Mouse (Mus musculus) MEL (cell line): ENCODE data around the gene Coro2b. TPM values are rescaled to one million over a fixed set of nuclear protein-coding genes. Genes with fewer than 3 reads are reported as not detected.

Experiments
- DNase-seq: peaks from one replicate; pipeline ENCODE4 v3.0.0; 2011; ENCODE audit warnings: low read depth, low spot score
- H3K27ac ChIP-seq: 2 replicates; pipeline ENCODE4 v1.5.1; 2012; ENCODE audit warnings: low read depth, mild to moderate bottlenecking, control low read depth, low read length, moderate library complexity; ENCODE audit not compliant: control insufficient read depth
- H3K27me3 ChIP-seq, 2 experiments: fragments of 150-350 bp in 1 of 2; sonication (generic) in 1 of 2; 2 replicates each; pipeline ENCODE4 v1.6.1; 2012; ENCODE audit warnings: low read length in 2 of 2, mild to moderate bottlenecking in 2 of 2, improper control_type of control experiment in 1 of 2, moderate library complexity in 1 of 2; ENCODE audit not compliant: insufficient read depth in 2 of 2, control insufficient read depth in 1 of 2
- H3K36me3 ChIP-seq, 2 experiments: 2 replicates each; pipeline ENCODE4 v1.6.1; 2012 to 2014; ENCODE audit warnings: low read length in 2 of 2, improper control_type of control experiment in 1 of 2, inconsistent platforms in 1 of 2, mild to moderate bottlenecking in 1 of 2; ENCODE audit not compliant: insufficient read depth in 2 of 2, control insufficient read depth in 1 of 2
- H3K4me1 ChIP-seq, 2 experiments: fragments of 150-350 bp in 1 of 2; sonication (generic) in 1 of 2; 2 replicates each; pipeline ENCODE4 v1.6.1; 2012; ENCODE audit warnings: low read length in 2 of 2, improper control_type of control experiment in 1 of 2, mild to moderate bottlenecking in 1 of 2; ENCODE audit not compliant: insufficient read depth in 2 of 2, control insufficient read depth in 1 of 2
- H3K4me3 ChIP-seq, 2 experiments: fragments of 150-350 bp in 1 of 2; sonication (generic) in 1 of 2; 2 replicates each; pipeline ENCODE4 v1.5.1; 2012; ENCODE audit warnings: low read depth in 2 of 2, low read length in 2 of 2, mild to moderate bottlenecking in 2 of 2, moderate library complexity in 2 of 2, control low read depth in 1 of 2, improper control_type of control experiment in 1 of 2; ENCODE audit not compliant: control insufficient read depth in 1 of 2, insufficient read depth in 1 of 2
- H3K79me2 ChIP-seq: 2 replicates; pipeline ENCODE4 v1.6.1; 2012; ENCODE audit warnings: mild to moderate bottlenecking, low read length, moderate library complexity; ENCODE audit not compliant: control insufficient read depth, poor library complexity, insufficient read depth
- H3K9ac ChIP-seq: 2 replicates; pipeline ENCODE4 v1.6.1; 2012; ENCODE audit warnings: low read depth, mild to moderate bottlenecking, control low read depth, low read length, moderate library complexity; ENCODE audit not compliant: control insufficient read depth, poor library complexity, severe bottlenecking
- H3K9me3 ChIP-seq: fragments of 150-350 bp; sonication (generic); replicated peaks from 2 replicates; pipeline ENCODE4 v1.6.1; 2012; ENCODE audit warnings: mild to moderate bottlenecking, low read length, improper control_type of control experiment, moderate library complexity; ENCODE audit not compliant: insufficient read depth
- CHD2 ChIP-seq: IDR thresholded peaks from 2 replicates; pipeline ENCODE4 v1.6.1; 2011; ENCODE audit warnings: low read length, improper control_type of control experiment
- EP300 ChIP-seq, 2 experiments: IDR thresholded peaks; 2 replicates each; pipeline ENCODE4 v1.6.1; 2011; ENCODE audit warnings: improper control_type of control experiment in 2 of 2, low read length in 2 of 2, low read depth in 1 of 2, mild to moderate bottlenecking in 1 of 2
- ETS1 ChIP-seq: IDR thresholded peaks from 2 replicates; pipeline ENCODE4 v1.6.1; 2012; ENCODE audit warnings: low read depth, mild to moderate bottlenecking, inconsistent platforms, low read length, improper control_type of control experiment, moderate library complexity
- GATA1 ChIP-seq: IDR thresholded peaks from 2 replicates; pipeline ENCODE4 v1.6.1; 2011; ENCODE audit warnings: low read depth, low read length, improper control_type of control experiment
- HCFC1 ChIP-seq: IDR thresholded peaks from 2 replicates; pipeline ENCODE4 v1.6.1; 2012; ENCODE audit warnings: low read depth, mild to moderate bottlenecking, inconsistent platforms, low read length, improper control_type of control experiment, moderate library complexity
- JUND ChIP-seq: IDR thresholded peaks from 2 replicates; pipeline ENCODE4 v1.6.1; 2011; ENCODE audit warnings: low read depth, mild to moderate bottlenecking, improper control_type of control experiment, low read length
- KAT2A ChIP-seq: conservative IDR thresholded peaks from 2 replicates; pipeline ENCODE4 v1.6.1; 2012; ENCODE audit warnings: low read depth, low read length, improper control_type of control experiment, inconsistent platforms
- MAFK ChIP-seq: IDR thresholded peaks from 2 replicates; pipeline ENCODE4 v1.6.1; 2011; ENCODE audit warnings: low read depth, mild to moderate bottlenecking, low read length, improper control_type of control experiment, borderline replicate concordance
- MAX ChIP-seq: IDR thresholded peaks from 2 replicates; pipeline ENCODE4 v1.6.1; 2011; ENCODE audit warnings: low read length, improper control_type of control experiment
- MAZ ChIP-seq: IDR thresholded peaks from 2 replicates; pipeline ENCODE4 v1.6.1; 2012; ENCODE audit warnings: low read depth, mild to moderate bottlenecking, inconsistent platforms, low read length, improper control_type of control experiment
- MEF2A ChIP-seq: IDR thresholded peaks from 2 replicates; pipeline ENCODE4 v1.6.1; 2014; ENCODE audit warnings: low read depth, mild to moderate bottlenecking, inconsistent platforms, low read length, improper control_type of control experiment; ENCODE audit not compliant: poor library complexity, insufficient replicate concordance, severe bottlenecking; ENCODE audit errors: extremely low read depth
- MXI1 ChIP-seq: IDR thresholded peaks from 2 replicates; pipeline ENCODE4 v1.6.1; 2011; ENCODE audit warnings: mild to moderate bottlenecking, low read depth, low read length, improper control_type of control experiment
- MYC ChIP-seq: IDR thresholded peaks from 2 replicates; pipeline ENCODE4 v1.6.1; 2011; ENCODE audit warnings: low read depth, mild to moderate bottlenecking, low read length, improper control_type of control experiment, moderate library complexity
- NELFE ChIP-seq: IDR thresholded peaks from 2 replicates; pipeline ENCODE4 v1.6.1; 2011; ENCODE audit warnings: low read depth, low read length, improper control_type of control experiment
- POLR2A ChIP-seq, 2 experiments: IDR thresholded peaks; 2 replicates each; pipeline ENCODE4 v1.6.1; 2011 to 2012; ENCODE audit warnings: low read length in 2 of 2, mild to moderate bottlenecking in 2 of 2, control low read depth in 1 of 2, improper control_type of control experiment in 1 of 2, low read depth in 1 of 2, moderate library complexity in 1 of 2; ENCODE audit not compliant: control insufficient read depth in 1 of 2, insufficient read depth in 1 of 2, poor library complexity in 1 of 2
- RAD21 ChIP-seq: IDR thresholded peaks from 2 replicates; pipeline ENCODE4 v1.6.1; 2011; ENCODE audit warnings: mild to moderate bottlenecking, low read depth, low read length, improper control_type of control experiment
- RCOR1 ChIP-seq: IDR thresholded peaks from 2 replicates; pipeline ENCODE4 v1.6.1; 2012; ENCODE audit warnings: low read depth, mild to moderate bottlenecking, inconsistent platforms, low read length, improper control_type of control experiment
- SIN3A ChIP-seq: IDR thresholded peaks from 2 replicates; pipeline ENCODE4 v1.6.1; 2012; ENCODE audit warnings: low read length, improper control_type of control experiment, inconsistent platforms
- TAL1 ChIP-seq: IDR thresholded peaks from 2 replicates; pipeline ENCODE4 v1.6.1; 2012; ENCODE audit warnings: mild to moderate bottlenecking, inconsistent platforms, low read length, moderate library complexity, mixed read lengths
- TBP ChIP-seq: IDR thresholded peaks from 2 replicates; pipeline ENCODE4 v1.8.0; 2011; ENCODE audit warnings: low read depth, low read length, improper control_type of control experiment
- TCF12 ChIP-seq: IDR thresholded peaks from 2 replicates; pipeline ENCODE4 v1.6.1; 2014; ENCODE audit warnings: low read depth, mild to moderate bottlenecking, inconsistent platforms, low read length, improper control_type of control experiment, moderate library complexity
- USF2 ChIP-seq, 2 experiments: IDR thresholded peaks; 2 replicates each; pipeline ENCODE4 v1.6.1; 2011 to 2012; ENCODE audit warnings: improper control_type of control experiment in 2 of 2, low read length in 2 of 2, borderline replicate concordance in 1 of 2, inconsistent platforms in 1 of 2, low read depth in 1 of 2, mild to moderate bottlenecking in 1 of 2; ENCODE audit not compliant: insufficient read depth in 1 of 2
- ZKSCAN1 ChIP-seq: IDR thresholded peaks from 2 replicates; pipeline ENCODE4 v1.6.1; 2012; ENCODE audit warnings: low read depth, mild to moderate bottlenecking, inconsistent platforms, low read length, improper control_type of control experiment, moderate library complexity
- ZNF384 ChIP-seq: IDR thresholded peaks from 2 replicates; pipeline ENCODE4 v1.6.1; 2012; ENCODE audit warnings: low read depth, mild to moderate bottlenecking, inconsistent platforms, low read length, improper control_type of control experiment
- polyA plus RNA-seq, 2 experiments: library from polyadenylated mRNA; stranded (reverse) in 1 of 2; unstranded in 1 of 2; fragments of >175 nt in 1 of 2; fragments of >200 nt in 1 of 2; gene quantifications; 2 replicates each; pipeline versions ENCODE4 v1.2.1 to v1.2.4; 2012; ENCODE audit warnings: low replicate concordance in 2 of 2, low read depth in 1 of 2; ENCODE audit not compliant: insufficient read length in 2 of 2, insufficient read depth in 1 of 2, missing spikeins in 1 of 2
- total RNA-seq: library from RNA; depleted of rRNA; stranded (reverse); fragments of 300-350 nt; gene quantifications from 2 replicates; pipeline ENCODE4 v1.2.3, GENCODE M21; 2012

Coro2b gene
- total and polyA plus RNA-seq, 3 experiments, result not detected

DNA sequence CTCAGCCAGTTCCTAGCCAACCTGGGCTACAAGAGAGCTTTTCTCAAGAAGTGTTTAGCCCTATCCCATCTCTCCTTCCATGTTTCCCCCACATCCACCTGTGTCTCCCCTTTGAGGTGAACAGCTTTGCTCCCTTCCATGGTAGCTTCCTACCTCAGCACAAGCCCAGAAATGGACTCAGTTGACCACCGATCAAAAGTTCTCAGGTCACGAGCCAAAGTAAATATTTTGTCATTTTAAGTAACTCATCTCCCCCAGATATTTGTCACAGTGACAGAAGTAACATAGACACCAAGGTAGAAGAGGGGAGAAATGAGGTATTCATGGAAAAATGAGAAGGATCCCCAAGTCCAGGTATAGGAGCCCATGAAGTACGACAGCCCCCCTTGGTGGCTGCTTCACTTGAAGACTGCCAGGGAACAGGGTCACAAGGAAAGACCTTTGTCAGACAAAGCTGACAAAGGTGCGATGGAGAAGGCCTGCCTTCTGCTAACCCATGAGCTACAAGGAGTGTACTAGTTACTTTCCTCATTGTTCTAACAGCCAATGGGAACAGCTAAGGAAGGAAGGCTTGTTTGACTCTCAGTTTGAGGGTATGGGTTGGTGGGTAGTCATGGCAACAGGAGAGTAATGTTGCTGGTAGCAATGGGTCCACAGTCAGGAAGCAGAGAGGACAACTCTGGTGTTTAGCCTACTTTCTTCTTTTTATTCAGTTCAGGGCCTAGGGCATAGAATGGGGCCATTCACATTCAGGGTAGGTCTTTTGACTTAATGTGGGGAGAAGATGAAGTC, 150.9 kb downstream of the Coro2b start:
- no peak for TF ChIP-seq RAD21
- no peak for TF ChIP-seq EP300 (IDR thresholded peaks at IDR 0.05; ENCODE audit: low read depth in 1 of 2, low read length in 2 of 2)
- no peak for TF ChIP-seq JUND
- no peak for TF ChIP-seq NELFE
- no peak for TF ChIP-seq MAFK
- no peak for TF ChIP-seq HCFC1
- no peak for TF ChIP-seq SIN3A
- TF ChIP-seq MYC, result no peak
- no peak for TF ChIP-seq POLR2A (IDR thresholded peaks at IDR 0.05; ENCODE audit: control insufficient read depth in 1 of 2, insufficient read depth in 1 of 2, low read depth in 1 of 2, low read length in 2 of 2, poor library complexity in 1 of 2)
- no peak for TF ChIP-seq ZNF384
- no peak for TF ChIP-seq ZKSCAN1
- no peak for TF ChIP-seq KAT2A
- no peak for TF ChIP-seq MAZ
- Histone ChIP-seq H3K4me3 (no peak overlapping the region), H3K36me3 (peaks cover 0 to 12% of the 10 kb centered on the region in 2 experiments; a peak in 2 of 4 replicates), H3K9ac (no peak overlapping the region), H3K9me3 (no peaks in the 10 kb centered on the region), H3K27me3 (no peaks in the 10 kb centered on the region), H3K79me2 (no peaks in the 10 kb centered on the region), H3K27ac (no peak overlapping the region), H3K4me1 (peaks cover 12 to 15% of the 10 kb centered on the region in 2 experiments)
- no peak for DNase-seq

GRCm38 (mm10) chr9:62385062-62385461, 151.8 kb downstream of the Coro2b start:
- H3K4me1 ChIP-seq, result peaks cover 12 to 14% of the 10 kb centered on the region in 2 experiments

More at GRCm38 (mm10) chr9:62385062-62385461, 151.8 kb downstream of the Coro2b start:
- no peak overlapping the region for H3K4me3 ChIP-seq
- no peaks in the 10 kb centered on the region for H3K27me3 ChIP-seq
- H3K36me3 ChIP-seq, result peaks cover 0 to 9% of the 10 kb centered on the region in 2 experiments; a peak in 2 of 4 replicates
- no peak for TF ChIP-seq MEF2A
- TF ChIP-seq MXI1, result 0 out of 2 replicates have a peak, but pooled peaks have one; percentile 28
- no peak for TF ChIP-seq CHD2
- peak; percentile 80 to 84 for TF ChIP-seq EP300 (IDR thresholded peaks at IDR 0.05; ENCODE audit: low read depth in 1 of 2, low read length in 2 of 2)
- peak; percentile 69 for TF ChIP-seq ETS1
- TF ChIP-seq TAL1, result peak; percentile 67
- no peak for TF ChIP-seq KAT2A
- TF ChIP-seq HCFC1, result no peak
- TF ChIP-seq MAX, result peak; percentile 58; the same call in 1 of the 2 replicates
- TF ChIP-seq USF2 (IDR thresholded peaks at IDR 0.05; ENCODE audit: borderline replicate concordance in 1 of 2, insufficient read depth in 1 of 2, low read depth in 1 of 2, low read length in 2 of 2), result no peak
- no peak; the same call in 1 of the 2 replicates for TF ChIP-seq MAZ
- TF ChIP-seq GATA1, result peak; percentile 87
- TF ChIP-seq MYC, result peak; percentile 48; the same call in 1 of the 2 replicates
- TF ChIP-seq RCOR1, result peak; percentile 70
- no peak for TF ChIP-seq SIN3A
- 0 out of 2 replicates have a peak, but pooled peaks have one; percentile 32 for TF ChIP-seq TBP
- TF ChIP-seq TCF12, result peak; percentile 88
- TF ChIP-seq MAFK, result peak; percentile 67; the same call in 1 of the 2 replicates
- TF ChIP-seq, all 39 proteins: peak for 11
- Histone ChIP-seq H3K9ac (no peak overlapping the region), H3K79me2 (no peaks in the 10 kb centered on the region), H3K27ac (no peak overlapping the region), H3K9me3 (no peaks in the 10 kb centered on the region)
- DNase-seq, result peak; percentile 79
